Mouse (Mus musculus): ENCODE measurements around the gene Rbfox3. TPM values are rescaled to one million over a fixed set of nuclear protein-coding genes. Genes with fewer than 3 reads are reported as not detected.
"Not testable (repeated sequence)": the region's sequence is repeated elsewhere in the genome, so short reads cannot be mapped to it uniquely, and the experiment has no call there.

Gene Rbfox3
- polyA plus RNA-seq, 1 experiment from 2014 or later, result 1.6 TPM

DNA sequence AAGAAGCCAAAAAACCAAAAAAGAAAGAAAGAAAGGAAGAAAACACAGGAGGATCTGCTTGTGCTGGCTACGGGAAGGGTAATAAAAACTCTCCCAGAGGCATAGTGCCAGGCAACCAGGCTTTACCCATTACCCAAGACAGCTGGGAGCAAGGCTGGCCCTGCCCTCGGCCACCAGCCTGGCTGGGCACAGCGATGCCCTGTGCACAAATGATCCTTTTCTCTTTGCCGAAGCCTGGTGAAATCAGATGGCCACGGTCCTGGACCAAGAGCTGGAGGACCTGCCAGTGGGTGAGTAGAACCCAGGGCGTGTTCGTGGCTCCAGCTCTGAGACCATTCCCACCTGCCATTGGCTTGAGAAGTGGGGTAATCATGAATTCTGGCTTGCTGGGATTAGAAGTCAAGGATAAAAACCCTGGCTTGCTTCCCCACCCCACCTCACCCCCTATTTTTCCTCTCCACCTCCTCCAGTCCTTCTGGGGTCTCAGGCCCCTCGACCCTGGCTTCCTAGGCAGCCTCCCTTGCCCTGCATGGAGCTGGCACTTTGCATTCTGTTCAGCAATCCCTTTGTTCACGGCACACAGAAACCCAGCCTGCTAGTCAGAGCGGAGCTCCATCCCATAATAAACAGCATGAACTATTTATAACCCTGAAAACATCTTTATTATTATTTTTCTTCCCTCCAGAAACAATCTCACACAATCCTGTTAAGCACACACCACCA is 118.3 kb downstream of the Rbfox3 start:
- H3K27ac ChIP-seq, result no peak overlapping the region
- no peak overlapping the region for H3K4me2 ChIP-seq
- no peaks in the 10 kb centered on the region for H3K27me3 ChIP-seq (replicated peaks)
- H3K4me1 ChIP-seq, result no peaks in the 10 kb centered on the region
- no peaks in the 10 kb centered on the region for H3K36me3 ChIP-seq
- ATAC-seq (ENCODE audit: insufficient read depth, low FRiP score, low read depth), result no peak
- H3K9ac ChIP-seq, result no peak overlapping the region
- WGBS, result 74% methylated on average over 10 of the region's 10 CpGs
- H3K9me3 ChIP-seq, result no peaks in the 10 kb centered on the region
- no peak overlapping the region for H3K4me3 ChIP-seq (replicated peaks)

GRCm38 (mm10) chr11:118792163-118792915 is 119.1 kb downstream of the Rbfox3 start:
- no peaks in the 10 kb centered on the region for H3K27me3 ChIP-seq (replicated peaks)
- no peak overlapping the region for H3K4me3 ChIP-seq (replicated peaks)

DNA sequence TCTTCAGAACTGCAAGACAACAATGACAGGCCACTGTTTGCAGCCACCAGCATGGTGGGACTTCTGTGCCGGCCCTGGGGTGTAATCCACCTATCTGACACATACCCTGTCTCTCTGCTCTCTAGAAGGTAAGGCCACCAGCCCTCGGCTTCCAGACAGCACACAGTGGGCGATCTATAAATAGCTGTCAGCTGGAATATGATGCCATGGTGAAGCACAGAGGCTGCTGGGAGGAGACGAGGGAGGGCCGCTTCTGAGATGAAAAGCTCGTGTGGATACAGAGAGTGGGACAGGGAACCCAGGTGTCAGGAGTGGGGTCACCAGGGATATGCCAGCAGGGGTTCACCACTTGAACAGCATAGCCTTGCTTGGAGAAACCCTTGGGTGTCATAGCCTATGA is 120.0 kb downstream of the Rbfox3 start:
- H3K36me3 ChIP-seq, result no peaks in the 10 kb centered on the region
- no peak overlapping the region for H3K4me3 ChIP-seq (replicated peaks)
- 63% methylated on average over 6 of the region's 6 CpGs for WGBS
- H3K9me3 ChIP-seq, result no peaks in the 10 kb centered on the region
- no peak overlapping the region for H3K9ac ChIP-seq
- H3K27ac ChIP-seq, result no peak overlapping the region
- no peaks in the 10 kb centered on the region for H3K27me3 ChIP-seq (replicated peaks)
- H3K4me1 ChIP-seq, result no peaks in the 10 kb centered on the region
- no peak overlapping the region for H3K4me2 ChIP-seq
- ATAC-seq (ENCODE audit: insufficient read depth, low FRiP score, low read depth), result no peak

More at GRCm38 (mm10) chr11:118792163-118792915, 119.1 kb downstream of the Rbfox3 start:
- ATAC-seq (ENCODE audit: insufficient read depth, low FRiP score, low read depth), result no peak
- H3K9ac ChIP-seq, result no peak overlapping the region
- no peaks in the 10 kb centered on the region for H3K4me1 ChIP-seq
- no peaks in the 10 kb centered on the region for H3K9me3 ChIP-seq
- H3K36me3 ChIP-seq, result no peaks in the 10 kb centered on the region
- no peak overlapping the region for H3K27ac ChIP-seq
- H3K4me2 ChIP-seq, result no peak overlapping the region
- 76% methylated on average over 9 of the region's 9 CpGs for WGBS

- Histone ChIP-seq H3K36me3 (no peaks in the 10 kb centered on the region), H3K4me3 (replicated peaks) (no peak overlapping the region), H3K4me1 (no peaks in the 10 kb centered on the region), H3K27me3 (replicated peaks) (no peaks in the 10 kb centered on the region), H3K4me2 (no peak overlapping the region), H3K27ac (no peak overlapping the region), H3K9ac (no peak overlapping the region), H3K9me3 (no peaks in the 10 kb centered on the region)
- no peak for ATAC-seq (ENCODE audit: insufficient read depth, low FRiP score, low read depth)
- 88% methylated on average over 1 of the region's 1 CpGs for WGBS
Observed at GRCm38 (mm10) chr11:118788091-118788490, 123.3 kb downstream of the Rbfox3 start.

DNA sequence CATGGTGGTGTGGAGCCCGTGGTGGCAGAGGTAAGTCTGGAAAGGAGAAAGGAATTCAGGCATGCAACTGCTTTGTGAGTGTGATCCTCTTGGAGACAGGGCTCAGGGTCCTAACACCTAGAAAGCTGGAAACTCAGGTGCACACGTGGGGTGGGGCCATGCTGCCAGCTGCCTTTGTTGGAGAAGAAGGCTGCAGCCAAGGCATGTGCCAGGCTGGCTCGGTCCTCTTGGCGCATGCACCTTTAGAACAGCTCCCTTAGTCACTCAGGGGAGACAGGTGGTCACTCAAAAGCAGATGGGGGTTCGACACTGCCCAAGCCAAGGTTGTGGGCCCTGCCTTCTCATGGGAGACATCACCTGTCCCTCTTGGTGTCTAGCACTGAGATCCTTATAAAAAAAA is 128.7 kb downstream of the Rbfox3 start:
- no peaks in the 10 kb centered on the region for H3K36me3 ChIP-seq
- no peaks in the 10 kb centered on the region for H3K9me3 ChIP-seq
- no peaks in the 10 kb centered on the region for H3K4me1 ChIP-seq
- H3K9ac ChIP-seq, result no peak overlapping the region
- no peak overlapping the region for H3K4me2 ChIP-seq
- H3K27me3 ChIP-seq (replicated peaks), result no peaks in the 10 kb centered on the region
- ATAC-seq (ENCODE audit: insufficient read depth, low FRiP score, low read depth), result no peak
- H3K27ac ChIP-seq, result no peak overlapping the region
- no peak overlapping the region for H3K4me3 ChIP-seq (replicated peaks)
- WGBS, result 78% methylated on average over 5 of the region's 5 CpGs

- Histone ChIP-seq H3K9me3 (no peaks in the 10 kb centered on the region), H3K4me3 (replicated peaks) (no peak overlapping the region), H3K27me3 (replicated peaks) (no peaks in the 10 kb centered on the region), H3K36me3 (no peaks in the 10 kb centered on the region), H3K4me2 (no peak overlapping the region), H3K4me1 (no peaks in the 10 kb centered on the region), H3K9ac (no peak overlapping the region), H3K27ac (no peak overlapping the region)
- WGBS, result 15% methylated on average over 3 of the region's 3 CpGs
- no peak for ATAC-seq (ENCODE audit: insufficient read depth, low FRiP score, low read depth)
Observed at GRCm38 (mm10) chr11:118775753-118776152, 135.6 kb downstream of the Rbfox3 start.

- WGBS, result 80% methylated on average over 2 of the region's 2 CpGs
Observed at GRCm38 (mm10) chr11:118774777-118775176, 136.6 kb downstream of the Rbfox3 start.

GRCm38 (mm10) chr11:118773076-118773583 is 138.3 kb downstream of the Rbfox3 start:
- H3K4me2 ChIP-seq, result no peak overlapping the region
- H3K27me3 ChIP-seq (replicated peaks), result no peaks in the 10 kb centered on the region
- no peaks in the 10 kb centered on the region for H3K9me3 ChIP-seq
- H3K27ac ChIP-seq, result no peak overlapping the region
- no peak for ATAC-seq (ENCODE audit: insufficient read depth, low FRiP score, low read depth)
- WGBS, result 59% methylated on average over 12 of the region's 12 CpGs
- H3K9ac ChIP-seq, result no peak overlapping the region
- H3K36me3 ChIP-seq, result no peaks in the 10 kb centered on the region
- no peak overlapping the region for H3K4me3 ChIP-seq (replicated peaks)
- H3K4me1 ChIP-seq, result no peaks in the 10 kb centered on the region

More at GRCm38 (mm10) chr11:118774777-118775176, 136.6 kb downstream of the Rbfox3 start:
- not testable (repeated sequence) for H3K9ac ChIP-seq; H3K4me3 ChIP-seq (replicated peaks); ATAC-seq (ENCODE audit: insufficient read depth, low FRiP score, low read depth); H3K27ac ChIP-seq; H3K27me3 ChIP-seq (replicated peaks); H3K4me1 ChIP-seq; H3K9me3 ChIP-seq; H3K4me2 ChIP-seq; H3K36me3 ChIP-seq

GRCm38 (mm10) chr11:118771358-118771757 is 140.0 kb downstream of the Rbfox3 start:
- Histone ChIP-seq H3K4me1 (no peaks in the 10 kb centered on the region), H3K27me3 (replicated peaks) (no peaks in the 10 kb centered on the region), H3K27ac (no peak overlapping the region), H3K9ac (no peak overlapping the region), H3K4me2 (no peak overlapping the region), H3K4me3 (replicated peaks) (no peak overlapping the region), H3K36me3 (no peaks in the 10 kb centered on the region), H3K9me3 (no peaks in the 10 kb centered on the region)
- WGBS, result 82% methylated on average over 4 of the region's 4 CpGs
- no peak for ATAC-seq (ENCODE audit: insufficient read depth, low FRiP score, low read depth)

DNA sequence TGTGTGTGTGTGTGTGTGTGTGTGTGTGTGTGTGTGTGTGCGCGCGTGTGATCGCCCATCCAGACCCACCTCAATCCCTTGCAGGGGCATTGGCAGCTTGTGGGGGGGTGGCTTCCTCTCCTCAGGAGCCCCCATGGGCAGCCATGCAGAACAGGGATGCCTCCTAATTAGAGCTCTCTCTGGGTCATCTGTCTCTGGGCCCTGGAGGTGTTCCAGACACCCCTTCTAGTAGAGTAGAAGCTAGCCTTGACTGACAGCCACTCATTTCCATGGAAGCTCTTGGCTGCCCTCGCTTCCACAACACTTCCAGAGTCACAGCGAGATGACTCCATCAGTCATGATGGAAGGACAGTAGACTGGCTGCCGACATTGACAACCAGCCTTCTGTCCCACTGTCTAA is 140.6 kb downstream of the Rbfox3 start:
- no peak overlapping the region for H3K4me2 ChIP-seq
- H3K36me3 ChIP-seq, result no peaks in the 10 kb centered on the region
- H3K4me1 ChIP-seq, result no peaks in the 10 kb centered on the region
- H3K27ac ChIP-seq, result no peak overlapping the region
- WGBS, result 91% methylated on average over 7 of the region's 7 CpGs
- H3K27me3 ChIP-seq (replicated peaks), result no peaks in the 10 kb centered on the region
- H3K4me3 ChIP-seq (replicated peaks), result no peak overlapping the region
- no peak for ATAC-seq (ENCODE audit: insufficient read depth, low FRiP score, low read depth)
- H3K9me3 ChIP-seq, result no peaks in the 10 kb centered on the region
- no peak overlapping the region for H3K9ac ChIP-seq

GRCm38 (mm10) chr11:118769542-118769941 is 141.9 kb downstream of the Rbfox3 start:
- no peak overlapping the region for H3K4me3 ChIP-seq (replicated peaks)
- H3K4me1 ChIP-seq, result no peaks in the 10 kb centered on the region
- H3K27ac ChIP-seq, result no peak overlapping the region
- no peaks in the 10 kb centered on the region for H3K36me3 ChIP-seq
- ATAC-seq (ENCODE audit: insufficient read depth, low FRiP score, low read depth), result no peak
- H3K9ac ChIP-seq, result no peak overlapping the region
- H3K27me3 ChIP-seq (replicated peaks), result no peaks in the 10 kb centered on the region
- H3K4me2 ChIP-seq, result no peak overlapping the region
- 44% methylated on average over 2 of the region's 2 CpGs for WGBS
- no peaks in the 10 kb centered on the region for H3K9me3 ChIP-seq

DNA sequence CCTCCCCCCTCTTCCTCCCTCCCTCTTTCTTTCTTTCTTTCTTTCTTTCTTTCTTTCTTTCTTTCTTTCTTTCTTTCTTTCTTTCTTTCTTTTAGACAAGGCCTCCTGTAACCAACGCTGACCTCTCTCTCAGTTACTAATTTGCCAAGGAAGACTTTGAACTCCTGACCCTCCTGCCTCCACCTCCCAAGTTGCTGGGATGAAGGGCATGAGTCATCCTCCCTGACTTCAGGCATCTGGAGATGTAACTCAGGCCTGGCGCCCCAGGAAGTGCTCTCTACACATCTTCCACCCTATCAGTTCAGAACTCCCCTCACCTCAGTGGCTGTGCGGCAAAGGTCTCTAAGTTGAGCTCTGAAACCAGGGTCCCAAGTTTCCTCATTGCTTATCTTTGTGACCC is 143.0 kb downstream of the Rbfox3 start:
- H3K36me3 ChIP-seq, result no peaks in the 10 kb centered on the region
- no peak for ATAC-seq (ENCODE audit: insufficient read depth, low FRiP score, low read depth)
- WGBS, result 50% methylated on average over 3 of the region's 3 CpGs
- H3K9ac ChIP-seq, result no peak overlapping the region
- H3K9me3 ChIP-seq, result no peaks in the 10 kb centered on the region
- H3K4me2 ChIP-seq, result no peak overlapping the region
- no peaks in the 10 kb centered on the region for H3K27me3 ChIP-seq (replicated peaks)
- no peaks in the 10 kb centered on the region for H3K4me1 ChIP-seq
- no peak overlapping the region for H3K4me3 ChIP-seq (replicated peaks)
- no peak overlapping the region for H3K27ac ChIP-seq

Measured in stomach, embryonic 15.5 days (tissue).